In the genomic region with DNA sequence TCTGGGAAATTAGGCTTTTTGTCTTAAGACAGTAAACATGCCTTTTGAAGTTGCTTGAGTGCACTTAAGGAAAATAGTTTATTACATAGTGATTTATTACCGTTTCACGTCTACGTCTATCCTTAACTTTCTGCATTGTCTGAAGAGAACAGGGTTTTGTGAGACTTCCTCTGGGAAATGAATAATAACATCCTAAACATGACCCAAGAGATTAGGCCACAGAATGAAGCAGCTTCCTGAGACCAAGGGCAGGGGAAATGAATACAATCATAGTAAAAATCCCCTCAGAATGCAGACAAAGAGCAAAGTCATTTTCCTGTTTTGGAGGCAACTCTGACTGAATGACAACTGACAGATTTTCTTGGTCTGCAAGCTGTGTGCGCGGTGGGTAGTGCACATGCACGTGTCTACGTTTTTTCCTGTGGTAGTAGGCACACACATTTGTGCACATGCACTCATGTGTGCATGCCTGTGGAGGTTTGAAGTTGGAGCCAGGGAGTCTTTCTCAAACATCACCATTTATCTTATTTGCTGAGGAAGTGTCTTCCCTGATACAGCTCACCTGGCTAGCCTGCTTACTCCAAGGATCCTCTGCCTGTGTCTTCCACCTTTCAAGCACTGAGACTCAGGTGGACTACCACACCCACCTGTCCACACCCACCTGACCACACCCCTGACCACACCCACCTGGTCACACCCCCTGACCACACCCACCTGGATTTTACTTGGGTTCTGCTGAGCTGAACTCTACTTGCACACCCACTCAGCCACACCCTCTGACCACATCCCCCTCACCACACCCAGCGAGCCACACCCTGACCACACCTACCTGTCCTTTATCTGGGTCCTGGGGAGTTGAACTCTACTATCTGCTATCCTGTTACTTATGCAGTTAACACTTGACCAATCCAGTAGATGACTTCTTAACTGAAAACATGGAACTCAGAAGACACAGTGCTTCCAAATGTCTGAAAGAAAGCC, we compare ENCODE assay signal across 12 mouse cellular contexts. TPM values are rescaled to one million over a fixed set of nuclear protein-coding genes. Genes with fewer than 3 reads are reported as not detected.
DNase-seq lines count a peak whose midpoint lies in the region; ATAC-seq and TF ChIP-seq lines count a peak whose summit lies in the region.
"Had no signal": no experiment of that assay in that cellular context is flagged by ENCODE, and none has a peak within 500 bp of the region (broad histone marks: within the 10 kb centered on the region; RNA-seq: fewer than 3 reads in every experiment).

No protein-coding gene starts in this region.

- TF ChIP-seq EP300 in liver, embryonic 14.5 days (IDR thresholded peaks at IDR 0.05; ENCODE audit: low read depth) = no peak

- no peaks in the 10 kb centered on the region for H3K27me3 ChIP-seq in intestine, embryonic 15.5 days (replicated peaks)
- H3K27me3 ChIP-seq in intestine, embryonic 16.5 days (replicated peaks; ENCODE audit: control insufficient read depth, insufficient read depth, low read length) = no peaks in the 10 kb centered on the region
- no peaks in the 10 kb centered on the region for H3K27me3 ChIP-seq in liver, embryonic 14.5 days (ENCODE audit: control insufficient read depth, insufficient read depth, low read length)
- no peaks in the 10 kb centered on the region for H3K27me3 ChIP-seq in cerebellum, adult 2 months (ENCODE audit: control insufficient read depth, insufficient read depth, low read length)

- H3K4me1 ChIP-seq in intestine, embryonic 15.5 days (replicated peaks) = no peaks in the 10 kb centered on the region
- no peaks in the 10 kb centered on the region for H3K4me1 ChIP-seq in intestine, embryonic 16.5 days (ENCODE audit: control insufficient read depth, insufficient read depth, low read length)
- H3K4me1 ChIP-seq in brown adipose tissue, adult 24 weeks (ENCODE audit: control insufficient read depth, insufficient read depth, insufficient read length, low read length) = peaks cover 5% of the 10 kb centered on the region
- 0 out of 4 replicates have a peak, but pooled peaks cover 0 to 1% of the 10 kb centered on the region in 2 experiments for H3K4me1 ChIP-seq in liver, embryonic 14.5 days (replicated peaks; ENCODE audit: control insufficient read depth in 2 of 2, insufficient read depth in 2 of 2, low read length in 1 of 2)
- H3K4me1 ChIP-seq in cerebellum, adult 2 months (ENCODE audit: control insufficient read depth, insufficient read depth, low read length) = no peaks in the 10 kb centered on the region
- H3K4me1 ChIP-seq: forebrain, embryonic 10.5 days had no signal

- no peak overlapping the region for H3K9ac ChIP-seq in intestine, embryonic 15.5 days
- H3K9ac ChIP-seq in intestine, embryonic 16.5 days (ENCODE audit: low read depth, low read length) = no peak overlapping the region
- H3K9ac ChIP-seq in liver, embryonic 14.5 days (replicated peaks) = no peak overlapping the region

- TF ChIP-seq CTCF in liver, embryonic 14.5 days (IDR thresholded peaks at IDR 0.05; ENCODE audit: low read depth) = no peak
- no peak for TF ChIP-seq CTCF in cerebellum, adult 2 months (IDR thresholded peaks at IDR 0.05; ENCODE audit: borderline replicate concordance, insufficient read depth, low read depth, low read length)

- H3K4me3 ChIP-seq in intestine, embryonic 15.5 days (replicated peaks) = no peak overlapping the region
- no peak overlapping the region for H3K4me3 ChIP-seq in intestine, embryonic 16.5 days (ENCODE audit: low read length)
- no peak overlapping the region for H3K4me3 ChIP-seq in brown adipose tissue, adult 24 weeks (ENCODE audit: insufficient read depth, low read depth, low read length)
- no peak overlapping the region for H3K4me3 ChIP-seq in liver, embryonic 14.5 days (ENCODE audit: insufficient read depth in 1 of 2, low read depth in 2 of 2, low read length in 2 of 2)
- no peak overlapping the region for H3K4me3 ChIP-seq in cerebellum, adult 2 months (replicated peaks; ENCODE audit: insufficient read depth, low read depth, low read length)
- H3K4me3 ChIP-seq: forebrain, embryonic 10.5 days; left cerebral cortex, adult 2 months had no signal

- H3K4me2 ChIP-seq in intestine, embryonic 15.5 days (replicated peaks) = no peak overlapping the region
- H3K4me2 ChIP-seq in intestine, embryonic 16.5 days (ENCODE audit: low read depth, low read length) = no peak overlapping the region
- H3K4me2 ChIP-seq in liver, embryonic 14.5 days (ENCODE audit: low read depth) = no peak overlapping the region

- DNase-seq in CD4-positive helper T cell, adult 2 months (ENCODE audit: low read depth, low spot score) = peak; percentile 16
- DNase-seq in liver, embryonic 14.5 days (ENCODE audit: low read depth in 3 of 3, low spot score in 3 of 3) = no peak
- no peak for DNase-seq in urinary bladder, postnatal 14 days (ENCODE audit: low spot score)
- no peak for DNase-seq in cerebellum, adult 2 months
- DNase-seq in right cerebral cortex, postnatal 25 days = no peak
- DNase-seq: gastrocnemius, postnatal 36 days had no signal

- H3K9me3 ChIP-seq in intestine, embryonic 15.5 days = no peaks in the 10 kb centered on the region
- H3K9me3 ChIP-seq in intestine, embryonic 16.5 days (ENCODE audit: control insufficient read depth, low read length) = no peaks in the 10 kb centered on the region
- peaks cover 2% of the 10 kb centered on the region; the same call in 1 of the 2 replicates for H3K9me3 ChIP-seq in liver, embryonic 14.5 days (ENCODE audit: control insufficient read depth, low read length)
- H3K9me3 ChIP-seq: forebrain, embryonic 10.5 days had no signal

- TF ChIP-seq POLR2A in cerebellum, adult 2 months (IDR thresholded peaks at IDR 0.05; ENCODE audit: borderline replicate concordance, insufficient read depth, low read length) = no peak

- no peaks in the 10 kb centered on the region for H3K36me3 ChIP-seq in intestine, embryonic 15.5 days
- 0 out of 2 replicates have a peak, but pooled peaks cover 3% of the 10 kb centered on the region for H3K36me3 ChIP-seq in intestine, embryonic 16.5 days (ENCODE audit: control insufficient read depth, insufficient read depth, low read length)
- H3K36me3 ChIP-seq in liver, embryonic 14.5 days (replicated peaks; ENCODE audit: control insufficient read depth, insufficient read depth, low read depth) = no peaks in the 10 kb centered on the region

- peak; percentile 36; the same call in 1 of the 2 replicates for ATAC-seq in intestine, embryonic 15.5 days
- ATAC-seq in intestine, embryonic 16.5 days = no peak
- ATAC-seq in liver, embryonic 14.5 days (ENCODE audit: insufficient read depth) = 0 out of 2 replicates have a peak, but pooled peaks have one; percentile 11

- WGBS in intestine, embryonic 15.5 days = 70% methylated on average over 8 of the region's 8 CpGs
- WGBS in intestine, embryonic 16.5 days = 75% methylated on average over 8 of the region's 8 CpGs
- whole genome bisulfite sequencing in liver, embryonic 14.5 days (ENCODE audit: insufficient replicate concordance) = 45% methylated on average over 8 of the region's 8 CpGs
- 96% methylated on average over 8 of the region's 8 CpGs for WGBS in cerebellum, adult 2 months

- H3K27ac ChIP-seq in intestine, embryonic 15.5 days = no peak overlapping the region
- H3K27ac ChIP-seq in intestine, embryonic 16.5 days (ENCODE audit: low read length) = no peak overlapping the region; the same call in 1 of the 2 replicates
- H3K27ac ChIP-seq in brown adipose tissue, adult 24 weeks (replicated peaks; ENCODE audit: low read depth, low read length) = peak overlapping the region; percentile 10; the same call in 1 of the 2 replicates
- no peak overlapping the region for H3K27ac ChIP-seq in liver, embryonic 14.5 days
- no peak overlapping the region for H3K27ac ChIP-seq in cerebellum, adult 2 months (ENCODE audit: insufficient read depth, low read length)
- H3K27ac ChIP-seq: forebrain, embryonic 10.5 days; left cerebral cortex, adult 2 months; macrophage had no signal

RNA-seq across cellular contexts. Expression of a gene that starts 47.6 kb away (rescaled TPM):
- 4.1 and 4.6 TPM in 2 replicates for polyA plus RNA-seq in intestine, embryonic 15.5 days (2015; fragmentation: Nextera tagmentation; extraction: Ambion mirVana)
- 2.8 and 3.3 TPM in 2 replicates for polyA plus RNA-seq in intestine, embryonic 16.5 days (2015; fragmentation: Nextera tagmentation; extraction: Ambion mirVana)
- polyA plus RNA-seq in brown adipose tissue, adult 24 weeks (2012; ENCODE audit: insufficient read depth, insufficient read length, missing spikeins) = 6.9 and 7.6 TPM in 2 replicates
- 0.93 and 1.3 TPM in 2 replicates for polyA plus RNA-seq in liver, embryonic 14.5 days (2012; rRNA removed)
- polyA plus RNA-seq in liver, embryonic 14.5 days (2014; fragmentation: Nextera tagmentation; extraction: Ambion mirVana) = 0.46 and 0.57 TPM in 2 replicates
- 21.1 and 21.5 TPM in 2 replicates for polyA plus RNA-seq in cerebellum, adult 2 months (2012; rRNA removed)
